Mouse (Mus musculus): ENCODE results near the gene Cirbp. TPM values are rescaled to one million over a fixed set of nuclear protein-coding genes. Genes with fewer than 3 reads are reported as not detected.
A peak's percentile ranks its signal among the peaks of the same experiment; 100 is the strongest.

Cirbp gene
- polyA plus RNA-seq, 1 experiment from 2014 or later: 153 TPM

DNA sequence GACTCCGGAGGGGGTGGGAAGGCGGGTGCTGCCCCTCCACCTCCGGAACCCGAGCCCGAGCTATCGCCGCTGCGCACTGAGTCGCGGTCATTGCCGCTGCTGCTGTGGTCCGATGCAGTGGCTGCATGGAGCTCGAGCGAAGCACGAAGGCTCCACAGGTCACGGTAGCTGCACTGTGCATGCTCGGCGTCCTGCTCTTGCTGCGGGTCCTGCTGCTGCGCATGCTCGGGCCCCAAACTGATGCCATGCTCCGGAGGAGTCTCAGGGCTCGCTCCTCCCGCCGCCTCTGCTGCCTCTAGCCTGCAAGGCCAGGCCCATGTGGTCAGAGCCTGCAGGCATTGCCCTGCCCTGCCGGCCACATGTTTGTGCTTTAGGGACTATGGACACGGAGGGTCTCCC, 33.8 kb upstream of the Cirbp start:
- peaks cover 35% of the 10 kb centered on the region for H3K4me1 ChIP-seq (replicated peaks)
- peak overlapping the region; percentile 67 for H3K27ac ChIP-seq
- peaks cover 69% of the 10 kb centered on the region for H3K27me3 ChIP-seq (ENCODE audit: insufficient read depth, poor library complexity, severe bottlenecking)
- peak overlapping the region; percentile 37 for H3K4me3 ChIP-seq
- peaks cover 96% of the 10 kb centered on the region for H3K36me3 ChIP-seq
- DNase-seq (ENCODE audit: low spot score): peak; percentile 55
- 27% methylated on average over 27 of the region's 27 CpGs for WGBS
- no peaks in the 10 kb centered on the region for H3K9me3 ChIP-seq

DNA sequence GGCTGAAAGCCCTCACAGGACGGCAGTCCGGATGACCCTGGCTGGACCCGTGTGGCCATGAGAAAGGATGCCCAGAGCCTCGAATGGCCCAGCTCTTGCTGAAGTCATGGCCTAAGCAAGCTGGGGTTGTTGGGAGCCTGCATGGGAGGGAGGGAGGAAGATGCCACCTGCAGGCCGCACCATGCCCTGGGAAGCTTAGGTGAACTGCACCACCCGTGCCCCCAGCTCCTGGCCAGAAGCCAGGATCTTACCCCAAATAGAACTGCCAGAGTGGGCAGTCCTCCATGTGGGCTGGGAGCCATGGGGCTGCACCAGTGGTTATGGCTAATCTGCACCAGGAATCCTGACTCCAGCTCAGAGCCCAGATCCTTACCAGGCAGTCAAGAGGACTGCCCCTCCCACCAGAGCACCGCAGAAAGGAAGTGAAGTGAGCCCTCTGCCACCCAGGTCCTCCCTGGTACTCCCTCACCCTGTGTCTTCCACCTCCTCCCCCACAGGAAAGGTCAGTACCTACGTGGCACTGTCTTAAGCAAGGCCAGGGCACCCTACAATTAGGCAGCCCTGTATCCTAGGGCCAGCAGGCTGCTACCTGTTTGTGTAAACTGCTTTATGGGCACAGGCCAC, 32.4 kb upstream of the Cirbp start:
- Histone ChIP-seq H3K4me3 (peak overlapping the region; percentile 16), H3K27me3 (ENCODE audit: insufficient read depth, poor library complexity, severe bottlenecking) (peaks cover 83% of the 10 kb centered on the region), H3K4me1 (replicated peaks) (peaks cover 49% of the 10 kb centered on the region), H3K9me3 (no peaks in the 10 kb centered on the region), H3K27ac (peak overlapping the region; percentile 16; the same call in 1 of the 2 replicates), H3K36me3 (peaks cover 83% of the 10 kb centered on the region)
- 84% methylated on average over 8 of the region's 8 CpGs for WGBS
- DNase-seq (ENCODE audit: low spot score): no peak

DNA sequence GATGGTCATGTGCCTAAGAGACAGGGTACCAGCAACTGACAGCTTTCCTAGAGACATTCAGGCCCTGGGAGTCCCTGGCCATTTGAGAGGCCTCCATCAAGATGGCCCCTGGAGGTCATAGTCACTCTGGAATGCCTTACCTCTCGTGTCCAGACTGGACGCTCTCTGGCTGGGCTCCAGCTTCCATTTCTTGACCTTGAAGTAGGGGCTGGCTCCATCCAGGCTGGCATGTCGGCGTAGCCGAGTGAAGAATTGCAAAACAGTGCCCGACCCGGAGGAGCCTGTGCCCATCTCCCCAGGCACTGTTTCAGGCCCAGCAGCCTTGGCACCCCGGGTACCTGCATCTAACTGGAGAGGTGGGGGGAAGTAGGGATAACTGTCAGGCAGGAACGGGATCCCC, 31.4 kb upstream of the Cirbp start:
- Histone ChIP-seq H3K4me3 (no peak overlapping the region), H3K27me3 (ENCODE audit: insufficient read depth, poor library complexity, severe bottlenecking) (peaks cover 86% of the 10 kb centered on the region), H3K9me3 (no peaks in the 10 kb centered on the region), H3K27ac (no peak overlapping the region), H3K36me3 (peaks cover 72% of the 10 kb centered on the region), H3K4me1 (replicated peaks) (peaks cover 60% of the 10 kb centered on the region)
- DNase-seq (ENCODE audit: low spot score): no peak
- WGBS: 93% methylated on average over 9 of the region's 9 CpGs

DNA sequence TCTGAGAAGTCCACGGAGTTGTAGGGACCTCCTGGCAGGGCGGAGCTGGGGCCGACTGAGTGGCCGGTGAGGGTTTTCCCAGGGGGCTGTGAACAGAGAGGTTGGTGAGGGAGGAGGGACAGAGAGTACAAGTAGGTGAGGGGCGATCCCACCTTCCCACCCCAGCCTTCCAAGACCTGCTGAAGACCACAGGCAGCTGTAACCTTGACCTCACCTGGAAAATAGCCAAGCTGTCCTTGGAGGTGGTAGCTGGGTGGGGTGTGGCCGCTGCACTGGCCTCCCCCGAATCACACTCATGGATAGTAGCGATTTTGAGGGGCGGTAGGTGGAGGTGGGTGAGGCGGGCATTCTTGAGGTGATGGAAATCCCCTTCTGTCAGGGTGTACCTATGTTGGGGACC, 30.6 kb upstream of the Cirbp start:
- H3K27me3 ChIP-seq (ENCODE audit: insufficient read depth, poor library complexity, severe bottlenecking): peaks cover 87% of the 10 kb centered on the region
- H3K4me3 ChIP-seq: no peak overlapping the region
- no peak overlapping the region for H3K27ac ChIP-seq
- H3K36me3 ChIP-seq: peaks cover 64% of the 10 kb centered on the region
- no peaks in the 10 kb centered on the region for H3K9me3 ChIP-seq
- DNase-seq (ENCODE audit: low spot score): no peak
- WGBS: 85% methylated on average over 10 of the region's 10 CpGs
- peaks cover 58% of the 10 kb centered on the region for H3K4me1 ChIP-seq (replicated peaks)

DNA sequence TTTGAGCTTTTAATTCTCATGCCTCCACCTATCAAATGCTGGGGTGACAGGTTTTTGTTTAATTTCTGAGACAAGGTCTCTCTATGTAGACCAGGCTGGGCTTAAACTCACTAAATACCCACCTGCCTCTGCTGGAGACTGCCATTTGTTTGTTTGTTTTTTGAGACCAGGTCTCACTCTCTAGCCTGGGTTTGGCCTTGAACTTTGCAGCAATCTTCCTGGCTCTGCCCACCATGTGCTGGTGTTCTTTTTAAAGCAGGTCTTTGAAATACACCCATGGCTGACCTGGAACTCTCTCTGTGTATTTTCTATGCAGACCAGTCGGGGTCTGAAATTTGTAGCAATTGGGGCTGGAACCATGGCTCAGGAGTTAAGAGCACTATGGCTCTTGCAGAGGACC, 30.1 kb upstream of the Cirbp start:
- peaks cover 60% of the 10 kb centered on the region for H3K36me3 ChIP-seq
- DNase-seq (ENCODE audit: low spot score): no peak
- H3K9me3 ChIP-seq: no peaks in the 10 kb centered on the region
- H3K4me1 ChIP-seq (replicated peaks): peaks cover 59% of the 10 kb centered on the region
- H3K27me3 ChIP-seq (ENCODE audit: insufficient read depth, poor library complexity, severe bottlenecking): peaks cover 88% of the 10 kb centered on the region
- WGBS: 93% methylated on average over 1 of the region's 1 CpGs
- H3K4me3 ChIP-seq: no peak overlapping the region
- no peak overlapping the region for H3K27ac ChIP-seq

DNA sequence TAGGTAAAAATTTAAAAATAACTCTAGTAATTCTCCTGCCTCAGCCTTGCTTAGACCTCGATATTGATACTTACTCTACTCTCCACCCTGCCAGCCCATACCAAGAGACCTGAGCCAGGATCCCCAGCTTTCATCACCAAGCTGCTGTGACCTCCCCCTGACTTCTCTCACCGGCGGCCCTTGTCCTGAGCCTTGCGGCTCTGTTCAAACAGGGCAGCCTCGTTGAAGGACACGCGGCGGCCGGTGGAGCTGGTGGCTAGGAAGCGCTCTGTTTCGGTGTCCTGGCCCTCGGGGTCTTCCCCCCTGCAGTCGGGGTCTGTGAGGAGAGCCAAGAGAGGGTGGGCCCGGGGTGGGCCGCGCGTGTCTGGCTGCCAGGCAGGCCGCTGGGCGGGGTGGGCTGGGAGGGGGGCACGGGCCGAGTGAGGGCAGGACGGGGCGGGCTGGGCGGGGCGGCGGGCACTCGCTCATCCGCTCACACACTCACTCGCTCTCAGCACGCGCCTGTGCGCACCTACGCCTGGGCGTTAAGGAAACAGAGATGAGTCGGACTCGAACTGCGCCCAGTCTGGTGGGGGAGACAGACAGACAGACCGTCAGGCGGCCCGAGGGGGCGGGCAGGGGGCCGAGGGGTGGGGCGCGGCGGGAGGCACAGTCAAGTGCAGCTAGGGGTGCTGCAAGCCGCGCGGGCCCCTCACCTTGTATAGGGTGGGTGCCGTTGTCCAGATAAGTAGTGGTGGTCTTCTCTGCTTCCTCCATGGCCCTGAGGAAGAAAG, 29.4 kb upstream of the Cirbp start:
- 13% methylated on average over 49 of the region's 49 CpGs for WGBS
- peak; percentile 19 for DNase-seq (ENCODE audit: low spot score)
- H3K27me3 ChIP-seq (ENCODE audit: insufficient read depth, poor library complexity, severe bottlenecking): peaks cover 81% of the 10 kb centered on the region
- peaks cover 52% of the 10 kb centered on the region for H3K36me3 ChIP-seq
- peaks cover 59% of the 10 kb centered on the region for H3K4me1 ChIP-seq (replicated peaks)
- peak overlapping the region; percentile 93 for H3K27ac ChIP-seq
- peak overlapping the region; percentile 84 for H3K4me3 ChIP-seq
- no peaks in the 10 kb centered on the region for H3K9me3 ChIP-seq

DNA sequence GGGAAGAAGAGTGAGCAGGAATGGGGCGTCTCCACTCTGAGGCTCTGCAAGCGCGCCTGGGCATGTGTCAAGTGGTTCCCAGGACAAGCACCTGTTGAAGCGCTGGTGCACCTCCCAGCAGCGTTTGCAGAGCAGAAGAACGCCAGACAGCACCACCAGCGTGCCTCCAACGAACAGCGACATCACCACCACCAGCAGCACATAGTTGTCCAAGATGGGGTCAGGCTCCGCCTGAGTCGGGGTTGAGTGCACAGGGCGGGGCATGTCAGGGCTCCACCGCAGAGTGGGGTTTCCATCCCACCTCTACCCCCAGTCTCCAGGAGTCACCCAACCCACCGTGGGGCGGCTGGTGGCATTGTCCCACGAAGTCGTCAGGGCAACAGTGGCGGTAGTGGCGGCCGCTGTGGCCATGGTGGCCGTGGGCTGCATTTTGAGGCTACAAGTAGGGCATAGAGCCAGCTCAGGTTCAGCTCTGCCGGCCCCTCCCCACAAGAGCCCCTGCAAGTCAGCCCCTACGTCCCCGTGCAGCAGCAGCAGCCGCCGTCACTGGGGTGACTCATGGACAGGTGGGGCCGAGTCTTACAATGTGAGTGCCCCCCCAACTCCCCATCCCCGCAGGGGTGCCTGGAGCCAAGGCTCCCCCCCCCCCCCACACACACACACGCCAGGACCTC, 28.7 kb upstream of the Cirbp start:
- peaks cover 59% of the 10 kb centered on the region for H3K4me1 ChIP-seq (replicated peaks)
- 4% methylated on average over 29 of the region's 29 CpGs for WGBS

DNA sequence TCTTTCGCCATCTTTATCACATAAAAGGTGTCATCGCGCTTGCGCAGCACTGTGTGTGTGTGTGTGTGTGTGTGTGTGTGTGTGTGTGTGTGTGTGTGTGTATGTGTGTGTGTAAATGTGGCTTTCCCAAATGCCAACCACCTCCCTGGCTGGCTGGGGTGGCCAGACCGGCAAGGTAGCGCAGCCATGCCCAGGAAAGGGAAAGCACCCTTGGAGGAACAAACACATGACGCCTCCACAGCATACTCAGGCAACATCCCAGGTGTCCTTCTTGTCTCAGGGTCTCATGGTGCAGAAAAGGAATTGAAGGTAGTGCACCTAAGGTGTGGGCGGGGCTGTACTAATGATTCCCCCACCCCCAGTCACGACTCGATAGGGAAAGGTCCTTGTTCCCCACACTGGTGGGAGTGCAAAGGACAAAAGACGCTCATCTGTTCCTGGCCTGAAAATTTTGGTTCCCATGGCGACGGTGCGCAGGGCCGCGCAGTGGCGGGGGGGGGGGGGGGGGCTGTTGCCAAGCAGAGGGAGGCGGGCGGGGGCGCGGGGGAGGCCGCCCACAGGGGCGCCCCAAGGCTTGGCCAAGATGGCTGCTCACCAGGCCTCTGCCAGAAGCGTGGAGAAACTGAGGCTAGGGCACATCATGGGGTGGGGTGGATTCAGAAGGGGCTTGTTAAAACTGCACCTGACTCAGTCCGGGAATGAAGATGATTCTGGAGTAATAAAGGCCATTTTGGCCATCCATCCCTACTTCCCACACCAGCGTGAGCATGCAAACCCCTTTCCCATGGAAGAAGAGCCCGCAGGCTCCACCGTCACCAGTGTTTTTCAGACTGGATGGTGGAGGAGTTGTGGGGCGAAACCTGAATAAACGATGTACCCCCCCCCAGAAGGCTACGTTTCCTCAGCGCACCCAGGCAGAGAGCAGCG, 27.9 kb upstream of the Cirbp start:
- H3K27ac ChIP-seq: peak overlapping the region; percentile 93
- H3K36me3 ChIP-seq: peaks cover 37% of the 10 kb centered on the region
- 3% methylated on average over 32 of the region's 33 CpGs for WGBS
- H3K4me1 ChIP-seq (replicated peaks): peaks cover 61% of the 10 kb centered on the region
- H3K27me3 ChIP-seq (ENCODE audit: insufficient read depth, poor library complexity, severe bottlenecking): peaks cover 69% of the 10 kb centered on the region
- H3K4me3 ChIP-seq: peak overlapping the region; percentile 84
- DNase-seq (ENCODE audit: low spot score): peak; percentile 60
- H3K9me3 ChIP-seq: no peaks in the 10 kb centered on the region

More for the DNA sequence above, 28.7 kb upstream of the Cirbp start:
- Histone ChIP-seq H3K27me3 (ENCODE audit: insufficient read depth, poor library complexity, severe bottlenecking) (peaks cover 77% of the 10 kb centered on the region), H3K36me3 (peaks cover 45% of the 10 kb centered on the region), H3K4me3 (peak overlapping the region; percentile 84), H3K9me3 (no peaks in the 10 kb centered on the region), H3K27ac (peak overlapping the region; percentile 93)
- peak; percentile 47 for DNase-seq (ENCODE audit: low spot score)

DNA sequence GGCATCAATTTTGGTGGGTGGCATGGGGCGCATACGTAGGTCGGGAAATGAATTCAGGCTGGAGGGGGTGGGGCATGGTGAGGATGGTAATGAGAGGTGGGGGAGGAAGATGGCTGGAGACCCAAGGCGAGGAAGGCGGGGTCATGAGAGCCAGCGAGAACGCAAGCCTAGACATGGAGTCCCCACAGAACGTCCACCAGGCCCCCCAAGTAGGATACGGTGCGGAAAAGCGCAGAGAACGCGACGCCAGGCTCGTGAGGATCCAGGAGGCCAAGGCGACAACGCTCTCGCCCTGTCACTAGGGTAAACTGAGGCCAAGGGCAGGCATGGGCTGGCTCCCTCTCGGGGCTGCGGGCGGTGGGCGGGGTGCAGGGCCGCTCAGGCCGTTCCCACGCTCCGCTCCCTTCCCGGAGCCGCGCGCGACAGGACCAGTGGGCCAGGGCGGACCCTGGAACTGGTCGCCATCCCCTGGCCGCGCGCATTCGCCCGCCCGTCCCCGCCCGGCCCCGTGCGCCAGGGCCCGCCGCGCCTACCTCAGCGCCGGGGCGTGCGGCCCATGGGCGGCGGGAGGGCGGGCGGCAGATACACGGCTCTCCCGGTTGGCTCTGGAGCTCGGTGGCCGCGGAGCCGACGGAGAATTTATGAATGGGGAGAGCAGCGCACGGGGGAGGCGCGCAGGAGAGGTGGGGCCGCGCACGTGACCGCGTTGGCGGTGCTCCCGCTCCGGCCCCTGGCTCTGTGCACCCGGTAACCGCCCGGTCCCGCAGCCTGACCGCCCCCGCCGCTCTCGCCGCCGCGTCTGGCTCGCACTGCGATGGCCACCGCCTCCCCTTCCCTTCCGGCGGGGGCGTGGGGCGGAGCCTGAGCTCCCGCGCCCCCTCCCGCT, 27.0 kb upstream of the Cirbp start, which contains the start of gene Atp5d:
Atp5d (plus strand) TSS at position 80 of the 886 bp plus-strand sequence.
- Histone ChIP-seq H3K36me3 (peaks cover 34% of the 10 kb centered on the region), H3K4me1 (replicated peaks) (peaks cover 70% of the 10 kb centered on the region), H3K9me3 (no peaks in the 10 kb centered on the region), H3K27me3 (ENCODE audit: insufficient read depth, poor library complexity, severe bottlenecking) (peaks cover 60% of the 10 kb centered on the region), H3K27ac (peak within 1 kb of the TSS; percentile 93), H3K4me3 (peak within 1 kb of the TSS; percentile 84)
- under 1% methylated on average over 85 of the region's 94 CpGs for WGBS
- DNase-seq (ENCODE audit: low spot score): peak; percentile 60

DNA sequence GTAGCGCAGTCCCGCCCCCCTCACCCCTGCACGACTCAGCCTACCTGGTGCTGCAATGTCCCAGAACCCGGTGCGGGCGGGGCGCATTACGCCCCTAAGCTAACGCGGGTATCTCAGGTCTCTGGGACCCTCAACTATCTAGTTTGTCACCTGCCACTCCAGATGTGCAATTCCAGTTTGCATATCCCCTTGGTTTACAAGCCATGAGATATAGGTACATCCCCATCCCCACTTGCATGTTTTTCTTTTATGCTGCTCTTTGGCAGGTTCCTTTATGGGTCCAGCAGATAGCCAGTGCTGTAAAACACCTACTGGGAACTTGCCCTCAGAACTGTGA, 26.4 kb upstream of the Cirbp start:
- Histone ChIP-seq H3K27ac (peak overlapping the region; percentile 93), H3K4me1 (replicated peaks) (peaks cover 76% of the 10 kb centered on the region), H3K9me3 (no peaks in the 10 kb centered on the region), H3K27me3 (ENCODE audit: insufficient read depth, poor library complexity, severe bottlenecking) (peaks cover 54% of the 10 kb centered on the region), H3K4me3 (peak overlapping the region; percentile 84), H3K36me3 (peaks cover 34% of the 10 kb centered on the region)
- WGBS: 2% methylated on average over 10 of the region's 10 CpGs
- peak; percentile 38 for DNase-seq (ENCODE audit: low spot score)

DNA sequence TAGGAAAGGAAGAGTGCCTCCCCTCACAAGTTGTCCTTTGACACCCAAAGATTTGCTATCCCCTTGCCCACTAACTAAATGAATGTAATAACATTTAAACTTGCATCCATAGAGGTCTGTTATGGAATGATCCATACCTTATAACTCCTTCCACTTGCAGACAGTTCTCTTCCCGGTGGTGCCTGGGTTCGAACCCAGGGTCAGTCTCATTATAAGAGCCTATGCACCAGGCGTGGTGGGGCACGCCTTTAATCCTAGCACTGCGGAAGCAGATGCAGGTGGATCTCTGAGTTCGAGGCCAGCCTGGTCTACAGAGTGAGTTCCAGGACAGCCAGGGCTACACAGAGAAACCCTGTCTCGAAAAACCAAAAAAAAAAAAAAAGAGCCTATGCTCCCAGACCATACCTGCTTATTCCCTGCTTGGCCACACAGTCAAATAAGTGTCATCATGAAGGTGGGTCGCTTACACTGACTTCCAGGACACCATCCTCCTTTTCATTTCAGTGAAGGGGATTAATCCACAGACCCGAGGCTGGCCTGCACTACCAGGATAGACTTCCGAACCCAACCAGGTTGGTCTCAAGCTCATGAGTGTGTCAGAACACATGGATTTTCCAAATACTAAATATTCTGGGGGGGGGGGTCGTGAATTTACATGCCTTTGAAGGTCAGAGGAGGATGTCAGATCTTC, 25.7 kb upstream of the Cirbp start:
- Histone ChIP-seq H3K4me1 (replicated peaks) (peaks cover 82% of the 10 kb centered on the region), H3K36me3 (peaks cover 34% of the 10 kb centered on the region), H3K4me3 (peak overlapping the region; percentile 84; the same call in 1 of the 2 replicates), H3K9me3 (no peaks in the 10 kb centered on the region), H3K27me3 (ENCODE audit: insufficient read depth, poor library complexity, severe bottlenecking) (peaks cover 46% of the 10 kb centered on the region), H3K27ac (no peak overlapping the region)
- 78% methylated on average over 11 of the region's 11 CpGs for WGBS
- no peak for DNase-seq (ENCODE audit: low spot score)
